Mouse (Mus musculus) urinary bladder, postnatal 25 days (tissue): Measurements from ENCODE around the gene Atp5j2.
"Not testable (repeated sequence)": the region's sequence is repeated elsewhere in the genome, so short reads cannot be mapped to it uniquely, and the experiment has no call there.

Experiments used
- DNase-seq: peaks from one replicate; pipeline ENCODE4 v3.0.0; 2022; ENCODE audit warnings: low spot score

Gene Atp5j2

GRCm38 (mm10) chr5:145191962-145192361, at the start of gene Atp5j2:
Atp5j2 (minus strand) TSS chr5:145192062.
- DNase-seq: no peak

- DNase-seq: no peak
Measured at GRCm38 (mm10) chr5:145234636-145235035, 42.8 kb upstream of the Atp5j2 start.

- DNase-seq: no peak
Measured at GRCm38 (mm10) chr5:145231893-145232411, 40.1 kb upstream of the Atp5j2 start.

GRCm38 (mm10) chr5:145231367-145231871, 39.6 kb upstream of the Atp5j2 start, which contains the start of gene Zfp655:
Zfp655 (plus strand) TSS chr5:145231715.
- peak; percentile 95 for DNase-seq

- no peak for DNase-seq
Measured at GRCm38 (mm10) chr5:145230641-145231040, 38.8 kb upstream of the Atp5j2 start.

- DNase-seq: not testable (repeated sequence)
Measured at GRCm38 (mm10) chr5:145229283-145229682, 37.4 kb upstream of the Atp5j2 start.

GRCm38 (mm10) chr5:145226453-145226852, 34.6 kb upstream of the Atp5j2 start:
- DNase-seq: no peak

- no peak for DNase-seq
Measured at GRCm38 (mm10) chr5:145223395-145223794, 31.5 kb upstream of the Atp5j2 start.

GRCm38 (mm10) chr5:145222840-145223239, 31.0 kb upstream of the Atp5j2 start:
- no peak for DNase-seq

GRCm38 (mm10) chr5:145219981-145220380, 28.1 kb upstream of the Atp5j2 start:
- DNase-seq: no peak

- no peak for DNase-seq
Measured at GRCm38 (mm10) chr5:145218671-145219070, 26.8 kb upstream of the Atp5j2 start.

GRCm38 (mm10) chr5:145218206-145218605, 26.3 kb upstream of the Atp5j2 start:
- no peak for DNase-seq

- DNase-seq: no peak
Measured at GRCm38 (mm10) chr5:145217746-145218145, 25.9 kb upstream of the Atp5j2 start.

- no peak for DNase-seq
Measured at GRCm38 (mm10) chr5:145214679-145215078, 22.8 kb upstream of the Atp5j2 start.

GRCm38 (mm10) chr5:145213505-145213904, 21.6 kb upstream of the Atp5j2 start:
- no peak for DNase-seq

GRCm38 (mm10) chr5:145212216-145212615, 20.4 kb upstream of the Atp5j2 start:
- no peak for DNase-seq

GRCm38 (mm10) chr5:145211340-145211739, 19.5 kb upstream of the Atp5j2 start:
- no peak for DNase-seq

GRCm38 (mm10) chr5:145208391-145208790, 16.5 kb upstream of the Atp5j2 start:
- DNase-seq: not testable (repeated sequence)

GRCm38 (mm10) chr5:145207954-145208353, 16.1 kb upstream of the Atp5j2 start:
- DNase-seq: no peak

GRCm38 (mm10) chr5:145207385-145207784, 15.5 kb upstream of the Atp5j2 start:
- DNase-seq: no peak

GRCm38 (mm10) chr5:145205041-145205440, 13.2 kb upstream of the Atp5j2 start:
- no peak for DNase-seq

- peak; percentile 95 for DNase-seq
Measured at GRCm38 (mm10) chr5:145203936-145204691, 12.3 kb upstream of the Atp5j2 start, which contains the start of gene Zkscan5. Zkscan5 (plus strand) TSS chr5:145204562.

GRCm38 (mm10) chr5:145202446-145202845, 10.6 kb upstream of the Atp5j2 start:
- DNase-seq: no peak
